Mouse (Mus musculus) lung, embryonic 15.5 days (tissue): ENCODE results near the gene Dact3. TPM values are rescaled to one million over a fixed set of nuclear protein-coding genes. Genes with fewer than 3 reads are reported as not detected.

Source experiments
- ATAC-seq: fragments of 200-750 bp; cut with Nextera tagmentation; 2 replicates; pipeline ENCODE4 v1.8.0; 2017; ENCODE audit warnings: moderate number of reproducible peaks, borderline replicate concordance; ENCODE audit not compliant: low FRiP score, low TSS enrichment; ENCODE audit errors: extremely low read depth
- H3K27ac ChIP-seq: fragments of 300-500 bp; sonication (generic); 2 replicates; pipeline ENCODE4 v1.5.1; 2015; ENCODE audit warnings: moderate library complexity, mild to moderate bottlenecking, inconsistent platforms
- H3K27me3 ChIP-seq: fragments of 300-500 bp; sonication (generic); 2 replicates; pipeline ENCODE4 v1.6.1; 2015; ENCODE audit warnings: inconsistent platforms
- H3K36me3 ChIP-seq: fragments of 300-500 bp; sonication (generic); 2 replicates; pipeline ENCODE4 v1.6.1; 2015; ENCODE audit warnings: inconsistent platforms
- H3K4me1 ChIP-seq: fragments of 300-500 bp; sonication (generic); 2 replicates; pipeline ENCODE4 v1.6.1; 2015; ENCODE audit warnings: inconsistent platforms
- H3K4me2 ChIP-seq: fragments of 300-500 bp; sonication (generic); 2 replicates; pipeline ENCODE4 v1.6.1; 2015; ENCODE audit warnings: inconsistent platforms, mild to moderate bottlenecking, moderate library complexity
- H3K4me3 ChIP-seq: fragments of 300-500 bp; sonication (generic); 2 replicates; pipeline ENCODE4 v1.5.1; 2015; ENCODE audit warnings: mild to moderate bottlenecking, inconsistent platforms
- H3K9ac ChIP-seq: fragments of 300-500 bp; sonication (generic); 2 replicates; pipeline ENCODE4 v1.6.1; 2015; ENCODE audit warnings: inconsistent platforms
- H3K9me3 ChIP-seq: fragments of 300-500 bp; sonication (generic); 2 replicates; pipeline ENCODE4 v1.6.1; 2016; ENCODE audit warnings: inconsistent platforms
- WGBS: fragments of 180-500 bp; shearing (Covaris S2); methylation state at CpG from one replicate; pipeline ENCODE4 v1.1.7; 2015; 5-methylcytosine and 5-hydroxymethylcytosine counted together
- polyA plus RNA-seq: library from polyadenylated mRNA; unstranded; fragments of >200 nt; fragmentation: Nextera tagmentation; extraction: Ambion mirVana; gene quantifications from 2 replicates; pipeline ENCODE4 v1.2.1, GENCODE M21; 2015

The Dact3 gene
- polyA plus RNA-seq, 1 experiment from 2014 or later = 3.5 TPM

- Histone ChIP-seq H3K27me3 (no peaks in the 10 kb centered on the region; the same call in 1 of the 2 replicates), H3K4me1 (peaks cover 29% of the 10 kb centered on the region), H3K36me3 (no peaks in the 10 kb centered on the region), H3K9me3 (no peaks in the 10 kb centered on the region), H3K4me2 (peak overlapping the region; percentile 31; the same call in 1 of the 2 replicates), H3K27ac (0 out of 2 replicates have a peak overlapping the region, but pooled peaks have one; percentile 20), H3K4me3 (no peak overlapping the region), H3K9ac (no peak overlapping the region)
- 50% methylated on average over 11 of the region's 11 CpGs for WGBS
- no peak for ATAC-seq
Measured at GRCm38 (mm10) chr7:16908859-16909258, 33.7 kb downstream of the Dact3 start.

- WGBS = 38% methylated on average over 10 of the region's 10 CpGs
- ATAC-seq = no peak
- peaks cover 10% of the 10 kb centered on the region for H3K36me3 ChIP-seq
- no peak overlapping the region for H3K9ac ChIP-seq
- H3K4me3 ChIP-seq = no peak overlapping the region
- no peaks in the 10 kb centered on the region; the same call in 1 of the 2 replicates for H3K27me3 ChIP-seq
- H3K27ac ChIP-seq = no peak overlapping the region
- H3K9me3 ChIP-seq = no peaks in the 10 kb centered on the region
- H3K4me1 ChIP-seq = peaks cover 29% of the 10 kb centered on the region
- no peak overlapping the region for H3K4me2 ChIP-seq
Measured at GRCm38 (mm10) chr7:16909909-16910308, 34.8 kb downstream of the Dact3 start.

GRCm38 (mm10) chr7:16911904-16912303 lies 36.8 kb downstream of the Dact3 start:
- Histone ChIP-seq H3K9me3 (no peaks in the 10 kb centered on the region), H3K27ac (no peak overlapping the region), H3K27me3 (no peaks in the 10 kb centered on the region; the same call in 1 of the 2 replicates), H3K4me1 (peaks cover 28% of the 10 kb centered on the region), H3K36me3 (peaks cover 28% of the 10 kb centered on the region), H3K4me3 (no peak overlapping the region), H3K4me2 (no peak overlapping the region), H3K9ac (no peak overlapping the region)
- 85% methylated on average over 3 of the region's 3 CpGs for WGBS
- no peak for ATAC-seq

- WGBS = 60% methylated on average over 6 of the region's 6 CpGs
- peaks cover 27% of the 10 kb centered on the region for H3K4me1 ChIP-seq
- ATAC-seq = no peak
Measured at GRCm38 (mm10) chr7:16912360-16912759, 37.2 kb downstream of the Dact3 start.

GRCm38 (mm10) chr7:16913806-16914452 lies 38.8 kb downstream of the Dact3 start:
- peaks cover 34% of the 10 kb centered on the region for H3K4me1 ChIP-seq
- peaks cover 48% of the 10 kb centered on the region for H3K36me3 ChIP-seq
- no peaks in the 10 kb centered on the region for H3K9me3 ChIP-seq
- no peak overlapping the region for H3K4me3 ChIP-seq
- H3K27ac ChIP-seq = no peak overlapping the region
- H3K9ac ChIP-seq = no peak overlapping the region
- H3K27me3 ChIP-seq = no peaks in the 10 kb centered on the region
- WGBS = 30% methylated on average over 10 of the region's 10 CpGs
- no peak overlapping the region for H3K4me2 ChIP-seq
- peak; percentile 43; the same call in 1 of the 2 replicates for ATAC-seq

More at GRCm38 (mm10) chr7:16912360-16912759, 37.2 kb downstream of the Dact3 start:
- Histone ChIP-seq H3K9ac (no peak overlapping the region), H3K36me3 (peaks cover 32% of the 10 kb centered on the region), H3K9me3 (no peaks in the 10 kb centered on the region), H3K27ac (no peak overlapping the region), H3K4me2 (no peak overlapping the region), H3K4me3 (no peak overlapping the region), H3K27me3 (no peaks in the 10 kb centered on the region; the same call in 1 of the 2 replicates)

- 81% methylated on average over 18 of the region's 18 CpGs for WGBS
- peaks cover 37% of the 10 kb centered on the region for H3K4me1 ChIP-seq
- no peak for ATAC-seq
- no peaks in the 10 kb centered on the region for H3K27me3 ChIP-seq
- no peak overlapping the region for H3K4me2 ChIP-seq
- no peak overlapping the region for H3K4me3 ChIP-seq
- H3K9ac ChIP-seq = no peak overlapping the region
- H3K36me3 ChIP-seq = peaks cover 53% of the 10 kb centered on the region
- H3K27ac ChIP-seq = no peak overlapping the region
- no peaks in the 10 kb centered on the region for H3K9me3 ChIP-seq
Measured at GRCm38 (mm10) chr7:16914453-16915343, 39.6 kb downstream of the Dact3 start.

- no peak for ATAC-seq
- Histone ChIP-seq H3K27ac (no peak overlapping the region), H3K27me3 (no peaks in the 10 kb centered on the region), H3K4me2 (no peak overlapping the region), H3K4me1 (peaks cover 42% of the 10 kb centered on the region), H3K36me3 (peaks cover 57% of the 10 kb centered on the region), H3K9ac (no peak overlapping the region), H3K9me3 (no peaks in the 10 kb centered on the region), H3K4me3 (no peak overlapping the region)
- WGBS = 78% methylated on average over 32 of the region's 32 CpGs
Measured at GRCm38 (mm10) chr7:16915461-16916340, 40.6 kb downstream of the Dact3 start.

GRCm38 (mm10) chr7:16916342-16917265 lies 41.5 kb downstream of the Dact3 start:
- Histone ChIP-seq H3K4me2 (no peak overlapping the region), H3K36me3 (peaks cover 61% of the 10 kb centered on the region), H3K4me1 (peaks cover 51% of the 10 kb centered on the region), H3K27me3 (no peaks in the 10 kb centered on the region), H3K9ac (no peak overlapping the region), H3K27ac (no peak overlapping the region), H3K9me3 (no peaks in the 10 kb centered on the region), H3K4me3 (no peak overlapping the region)
- no peak for ATAC-seq
- WGBS = 51% methylated on average over 29 of the region's 30 CpGs

GRCm38 (mm10) chr7:16917447-16917846 lies 42.3 kb downstream of the Dact3 start:
- Histone ChIP-seq H3K4me2 (no peak overlapping the region), H3K36me3 (peaks cover 61% of the 10 kb centered on the region), H3K9me3 (no peaks in the 10 kb centered on the region), H3K4me3 (no peak overlapping the region), H3K9ac (no peak overlapping the region), H3K27ac (no peak overlapping the region), H3K27me3 (no peaks in the 10 kb centered on the region), H3K4me1 (peaks cover 60% of the 10 kb centered on the region)
- ATAC-seq = no peak
- WGBS = 60% methylated on average over 11 of the region's 11 CpGs

GRCm38 (mm10) chr7:16918014-16918413 lies 42.9 kb downstream of the Dact3 start:
- no peak for ATAC-seq
- Histone ChIP-seq H3K4me2 (no peak overlapping the region), H3K36me3 (peaks cover 61% of the 10 kb centered on the region), H3K27me3 (no peaks in the 10 kb centered on the region), H3K27ac (no peak overlapping the region), H3K4me3 (no peak overlapping the region), H3K9ac (peak overlapping the region; percentile 24; the same call in 1 of the 2 replicates), H3K9me3 (no peaks in the 10 kb centered on the region), H3K4me1 (peaks cover 65% of the 10 kb centered on the region)
- WGBS = 75% methylated on average over 9 of the region's 9 CpGs
